Mouse (Mus musculus): Measurements from ENCODE around the gene Gpr50. TPM values are rescaled to one million over a fixed set of nuclear protein-coding genes. Genes with fewer than 3 reads are reported as not detected.

Gene Gpr50
- not detected for polyA plus RNA-seq (2014; fragmentation: Illumina TruSeq; extraction: RNeasy Lipid Tissue Mini Kit (QIAGEN cat#74804); ENCODE audit: low read depth, low replicate concordance)

DNA sequence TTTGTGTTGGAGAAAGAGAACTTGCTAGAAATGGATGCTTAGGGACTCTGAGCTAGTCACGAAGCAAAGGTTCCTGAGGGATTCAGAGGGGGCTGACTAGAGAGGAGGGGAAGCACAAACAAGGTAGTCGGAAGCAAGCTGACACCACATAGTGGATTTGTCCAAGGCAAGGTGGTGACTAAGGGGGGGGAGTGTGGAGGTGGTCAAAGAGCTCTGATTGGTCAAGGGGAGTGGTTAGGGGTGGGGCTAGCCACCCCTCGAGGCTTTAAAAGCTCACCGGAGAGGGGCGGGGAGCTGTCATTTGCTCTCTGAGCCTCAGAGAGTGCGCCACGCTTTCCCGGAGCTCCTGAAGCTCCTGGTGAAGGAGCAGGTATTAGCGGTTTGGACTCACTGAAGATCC lies at the start of gene Gpr50:
Gene Gpr50 (plus strand): TSS at position 294 of the 400 bp plus-strand sequence.

Other genes starting within 250 kb of the Gpr50 start
- gene Cd99l2, start 170.8 kb upstream of the Gpr50 start, polyA plus RNA-seq (2014; fragmentation: Illumina TruSeq; extraction: RNeasy Lipid Tissue Mini Kit (QIAGEN cat#74804); ENCODE audit: low read depth, low replicate concordance) = 74.5 TPM
- gene Hmgb3, start 107.7 kb upstream of the Gpr50 start, polyA plus RNA-seq (2014; fragmentation: Illumina TruSeq; extraction: RNeasy Lipid Tissue Mini Kit (QIAGEN cat#74804); ENCODE audit: low read depth, low replicate concordance) = 82.0 TPM
- 16.1 TPM for gene Vma21, start 152.3 kb downstream of the Gpr50 start, polyA plus RNA-seq (2014; fragmentation: Illumina TruSeq; extraction: RNeasy Lipid Tissue Mini Kit (QIAGEN cat#74804); ENCODE audit: low read depth, low replicate concordance)

All from heart, adult 10 weeks (tissue).